Mouse (Mus musculus): ENCODE data around the gene Zc3h15.
"Not testable (repeated sequence)": the region's sequence is repeated elsewhere in the genome, so short reads cannot be mapped to it uniquely, and the experiment has no call there.

The Zc3h15 gene

DNA sequence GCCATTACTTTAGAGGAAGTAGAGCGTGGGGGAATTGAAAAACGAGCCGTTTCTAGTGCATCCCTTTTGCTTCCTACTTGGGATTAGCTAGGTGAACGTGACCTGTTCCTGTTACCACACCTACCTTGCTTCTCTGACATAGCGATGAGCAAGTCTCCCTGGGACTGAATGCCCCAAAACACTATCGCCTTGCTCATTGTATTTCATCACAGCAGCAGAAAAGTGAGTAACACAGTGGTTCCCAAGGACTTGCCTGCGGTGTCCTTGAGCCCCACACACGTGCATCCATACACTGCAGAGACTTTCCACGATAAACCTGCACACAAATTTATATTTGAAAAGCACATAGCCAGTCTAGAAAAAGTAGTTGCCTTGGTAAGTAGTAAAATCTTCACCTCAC lies 30.7 kb downstream of the Zc3h15 start:
- no peak for DNase-seq

DNA sequence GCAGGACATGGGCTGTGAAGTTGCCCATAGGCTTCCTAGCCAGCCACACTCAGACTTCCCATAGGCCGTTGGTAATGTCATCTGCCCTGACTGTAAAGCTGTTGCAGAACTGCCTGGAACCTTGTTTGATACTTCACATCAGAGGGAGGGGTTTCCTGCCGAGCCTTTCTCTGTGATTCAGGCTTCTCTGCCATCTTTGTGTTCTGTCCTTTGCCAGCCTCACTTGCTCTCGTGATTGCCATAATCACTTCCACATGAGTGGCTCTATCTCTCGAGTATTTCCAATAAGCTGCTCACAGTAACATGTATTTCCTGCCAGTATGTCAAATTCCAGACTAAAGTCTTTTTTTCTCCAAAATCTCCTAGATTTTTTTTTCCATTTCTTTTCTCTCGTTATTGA lies 31.4 kb downstream of the Zc3h15 start:
- no peak for DNase-seq

DNA sequence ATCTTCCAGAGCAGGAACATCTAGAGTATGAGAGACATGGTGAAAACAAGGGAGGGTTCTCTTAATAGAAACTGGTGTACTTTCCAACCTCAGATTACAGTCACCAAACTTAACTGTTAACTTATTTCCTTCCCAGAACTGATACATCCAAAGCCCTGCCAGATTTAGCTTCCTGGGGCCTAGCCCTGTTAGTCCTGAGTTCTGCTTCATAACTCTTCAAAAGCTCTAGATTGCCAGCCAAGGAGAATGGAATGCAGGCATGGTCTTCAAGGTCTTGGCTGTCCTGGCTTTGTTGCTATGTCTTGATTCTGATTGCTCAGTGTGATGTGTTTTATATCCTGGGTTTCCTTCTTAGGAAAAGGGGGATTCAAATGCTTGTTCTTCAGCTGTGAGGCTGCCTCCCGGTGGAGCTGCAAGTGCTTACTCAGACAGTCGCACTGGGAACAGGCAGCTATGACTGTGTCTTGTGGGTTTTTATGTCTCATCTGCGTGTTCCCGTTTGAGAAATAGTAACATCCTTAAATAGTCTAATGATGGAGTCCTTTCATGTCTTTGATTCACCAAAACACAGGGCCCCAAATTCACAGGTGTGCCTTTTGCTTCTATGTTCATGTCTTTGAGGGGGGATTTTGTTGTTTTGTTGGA lies 32.1 kb downstream of the Zc3h15 start:
- DNase-seq = no peak

- no peak for DNase-seq
Measured at GRCm38 (mm10) chr2:83681332-83681731, 37.1 kb downstream of the Zc3h15 start.

DNA sequence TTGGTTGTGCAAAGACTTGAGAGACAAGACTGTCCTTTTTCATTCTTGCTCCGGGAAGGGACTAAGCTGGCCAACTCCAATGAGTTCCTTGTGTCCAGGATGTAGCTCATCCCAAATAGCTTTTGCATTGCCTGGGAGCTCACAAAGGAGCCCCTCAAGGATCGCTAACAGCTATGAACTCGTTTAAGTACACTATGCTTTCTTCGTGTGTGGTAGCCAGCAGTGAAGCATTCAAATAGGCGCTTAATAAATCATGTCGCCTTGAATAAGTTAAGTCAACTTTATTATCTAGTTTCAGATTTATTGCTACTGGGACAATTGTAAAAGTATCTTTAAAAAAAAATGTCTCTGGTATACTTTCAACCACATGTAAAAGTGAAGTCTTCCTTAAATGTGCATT lies 37.5 kb downstream of the Zc3h15 start:
- DNase-seq = no peak

DNA sequence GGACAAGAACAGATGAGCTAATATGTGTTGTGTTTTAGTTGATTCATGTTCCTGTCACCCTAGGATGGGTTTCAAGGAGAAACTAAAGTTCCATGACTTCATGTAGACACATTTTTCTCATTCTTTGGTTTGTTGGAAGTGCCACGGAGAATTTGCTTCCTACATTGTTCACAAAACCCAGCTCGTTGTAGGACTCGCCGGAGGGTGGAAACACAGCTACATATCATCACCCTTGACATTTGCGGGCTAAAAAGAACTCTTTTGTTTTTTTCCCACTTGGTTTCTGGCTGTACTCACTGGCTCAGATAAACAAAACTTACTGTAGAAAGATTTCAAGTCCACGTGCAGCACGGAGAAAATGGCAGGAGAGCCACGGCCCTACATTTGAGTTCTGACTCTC lies 38.0 kb downstream of the Zc3h15 start:
- no peak for DNase-seq

- no peak for DNase-seq
Measured at GRCm38 (mm10) chr2:83683731-83684519, 39.7 kb downstream of the Zc3h15 start.

DNA sequence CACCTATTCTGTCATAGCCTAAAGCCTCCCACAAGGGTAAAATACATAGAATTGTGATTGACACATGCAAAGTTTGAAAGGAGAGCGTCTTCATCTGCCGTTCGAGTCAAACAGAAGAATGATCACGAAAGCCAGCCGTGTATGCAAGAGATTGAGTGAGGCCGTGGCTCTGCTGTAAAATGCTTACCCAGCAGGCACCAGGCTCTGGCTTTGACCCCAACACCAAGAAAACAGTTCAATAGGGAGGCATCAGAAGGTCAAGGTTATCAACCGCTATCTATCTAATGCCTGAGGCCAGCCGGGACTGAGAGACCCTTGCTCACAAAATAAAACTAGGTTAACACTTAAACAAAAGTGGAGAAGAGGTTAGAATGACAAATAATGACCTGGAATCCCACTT lies 40.5 kb downstream of the Zc3h15 start:
- DNase-seq = no peak

GRCm38 (mm10) chr2:83690372-83690771 lies 46.1 kb downstream of the Zc3h15 start:
- DNase-seq = no peak

- DNase-seq = no peak
Measured at GRCm38 (mm10) chr2:83692651-83693545, 48.7 kb downstream of the Zc3h15 start.

DNA sequence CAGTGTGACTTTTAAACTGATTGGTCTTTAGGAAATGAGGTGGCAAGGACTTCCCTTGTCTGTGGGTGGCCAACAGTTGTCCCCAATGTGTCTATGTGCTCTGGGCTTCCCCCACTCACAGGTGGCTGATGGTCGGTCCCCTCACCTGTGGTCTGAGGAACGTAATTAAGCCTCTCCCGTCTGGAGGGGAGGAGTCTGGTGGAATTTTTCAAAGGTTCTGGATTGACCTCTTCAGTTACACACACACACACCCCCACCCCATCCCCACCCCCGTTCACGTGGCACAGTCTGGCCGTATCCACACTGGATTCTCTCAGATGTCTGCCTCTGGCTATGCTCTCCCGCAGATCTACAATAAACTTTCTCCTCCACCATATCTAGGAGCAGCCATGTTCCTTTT lies 49.8 kb downstream of the Zc3h15 start:
- DNase-seq = no peak

- no peak for DNase-seq
Measured at GRCm38 (mm10) chr2:83695345-83696247, 51.4 kb downstream of the Zc3h15 start.

GRCm38 (mm10) chr2:83698484-83698883 lies 54.2 kb downstream of the Zc3h15 start:
- no peak for DNase-seq

- no peak for DNase-seq
Measured at GRCm38 (mm10) chr2:83699324-83699723, 55.1 kb downstream of the Zc3h15 start.

GRCm38 (mm10) chr2:83700667-83701066 lies 56.4 kb downstream of the Zc3h15 start:
- no peak for DNase-seq

DNA sequence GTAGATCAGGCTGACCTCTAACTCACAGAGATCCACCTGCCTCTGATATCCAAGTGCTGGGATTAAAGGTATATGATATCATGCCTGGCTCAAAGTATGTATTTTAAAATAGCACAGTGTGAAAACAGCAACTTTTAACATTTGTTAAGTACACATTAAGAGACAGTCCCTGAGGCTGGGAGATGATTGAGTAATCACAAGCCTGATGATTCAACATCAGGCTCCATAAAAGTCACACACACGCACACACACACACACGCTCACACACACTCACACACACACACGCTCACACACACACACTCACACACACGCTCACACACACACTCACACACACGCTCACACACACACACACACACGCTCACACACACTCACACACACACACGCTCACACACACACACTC lies 58.2 kb downstream of the Zc3h15 start:
- DNase-seq = no peak

GRCm38 (mm10) chr2:83705580-83706158 lies 61.4 kb downstream of the Zc3h15 start:
- DNase-seq = no peak

- DNase-seq = no peak
Measured at GRCm38 (mm10) chr2:83709896-83710524, 65.8 kb downstream of the Zc3h15 start.

DNA sequence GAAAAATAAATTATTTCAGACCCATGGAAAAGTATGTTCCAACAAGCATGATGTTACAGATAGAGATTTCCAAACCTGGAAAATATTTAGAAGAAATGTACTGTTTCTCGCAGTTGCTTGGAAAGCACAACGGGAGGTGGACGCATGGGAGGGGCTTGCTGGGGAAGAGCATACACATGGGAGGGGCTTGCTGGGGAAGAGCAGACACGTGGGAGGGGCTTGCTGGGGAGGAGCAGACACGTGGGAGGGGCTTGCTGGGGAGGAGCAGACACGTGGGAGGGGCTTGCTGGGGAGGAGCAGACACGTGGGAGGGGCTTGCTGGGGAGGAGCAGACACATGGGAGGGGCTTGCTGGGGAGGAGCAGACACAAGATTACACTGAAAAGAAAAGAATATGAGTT lies 69.0 kb downstream of the Zc3h15 start:
- DNase-seq = not testable (repeated sequence)

DNA sequence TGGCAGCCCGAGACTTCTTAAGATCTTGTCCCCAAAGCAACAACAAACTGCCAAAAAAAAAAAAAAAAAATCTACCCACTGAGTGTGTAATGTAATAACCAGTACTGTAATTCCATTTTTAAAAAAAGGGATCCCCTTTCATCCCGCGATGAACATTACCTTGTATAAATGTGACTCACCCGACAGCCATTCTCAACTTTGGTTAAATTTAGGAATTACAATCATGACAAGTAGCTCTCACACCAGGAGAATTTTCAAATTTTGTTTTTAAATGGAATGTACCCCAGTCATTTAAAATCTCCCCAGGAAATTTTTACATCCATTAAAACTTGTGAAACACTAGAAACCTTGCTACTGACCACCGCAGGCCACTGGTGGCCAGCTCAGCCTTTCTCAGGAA lies 69.7 kb downstream of the Zc3h15 start:
- no peak for DNase-seq

Data from layer of hippocampus, adult 9-11 months (tissue).